Mouse (Mus musculus): ENCODE data around the gene Mrgprx1.

Gene Mrgprx1

GRCm38 (mm10) chr7:48027497-48027896 lies at the start of gene Mrgprx1:
Mrgprx1 (minus strand) TSS chr7:48027597.
- no peak for DNase-seq (ENCODE audit: low spot score)

DNA sequence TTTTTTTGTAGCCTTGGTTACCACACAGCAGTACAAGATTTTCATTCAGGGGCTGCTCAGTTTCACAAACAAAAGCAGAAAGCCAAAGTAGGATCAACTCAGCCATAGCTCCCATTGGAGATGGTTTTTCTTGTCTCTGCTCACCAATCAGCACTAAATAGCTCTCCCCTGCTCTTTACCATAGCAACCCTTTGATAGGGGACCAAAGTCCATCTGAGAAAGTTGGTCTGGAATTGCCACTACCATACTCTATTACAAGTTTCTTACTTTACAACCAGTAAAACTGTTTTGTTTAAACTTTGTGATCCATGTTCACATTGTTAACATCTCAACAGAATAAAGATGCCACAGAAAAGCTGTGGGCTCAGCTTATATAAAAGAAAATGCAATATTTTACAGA lies 48.1 kb upstream of the Mrgprx1 start:
- no peak for DNase-seq (ENCODE audit: low spot score)

- no peak for DNase-seq (ENCODE audit: low spot score)
Measured at GRCm38 (mm10) chr7:48046475-48047185, 19.2 kb upstream of the Mrgprx1 start.

- no peak for DNase-seq (ENCODE audit: low spot score)
Measured at GRCm38 (mm10) chr7:48044046-48044445, 16.6 kb upstream of the Mrgprx1 start.

GRCm38 (mm10) chr7:48017874-48018273 lies 9.5 kb downstream of the Mrgprx1 start:
- no peak for DNase-seq (ENCODE audit: low spot score)

DNA sequence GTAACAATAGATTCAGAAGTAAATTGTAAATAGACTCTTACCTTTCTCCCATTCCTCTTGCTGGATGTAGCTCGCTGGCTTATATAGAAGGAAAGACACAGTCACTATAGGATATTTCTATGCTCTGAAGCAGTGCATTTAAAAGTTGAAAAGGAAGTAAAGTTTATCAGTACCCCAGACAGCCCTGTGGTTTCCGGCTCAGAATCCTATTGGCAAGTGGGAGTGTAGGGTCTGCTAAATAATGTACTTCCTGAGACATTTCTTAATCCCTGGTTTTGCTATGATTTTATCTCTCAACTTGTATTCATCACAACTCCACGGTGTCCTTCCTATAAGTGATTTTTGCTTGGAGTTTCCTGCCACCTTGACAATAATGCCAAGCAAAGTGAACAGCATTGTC lies 31.7 kb downstream of the Mrgprx1 start:
- DNase-seq (ENCODE audit: low spot score) = no peak

DNA sequence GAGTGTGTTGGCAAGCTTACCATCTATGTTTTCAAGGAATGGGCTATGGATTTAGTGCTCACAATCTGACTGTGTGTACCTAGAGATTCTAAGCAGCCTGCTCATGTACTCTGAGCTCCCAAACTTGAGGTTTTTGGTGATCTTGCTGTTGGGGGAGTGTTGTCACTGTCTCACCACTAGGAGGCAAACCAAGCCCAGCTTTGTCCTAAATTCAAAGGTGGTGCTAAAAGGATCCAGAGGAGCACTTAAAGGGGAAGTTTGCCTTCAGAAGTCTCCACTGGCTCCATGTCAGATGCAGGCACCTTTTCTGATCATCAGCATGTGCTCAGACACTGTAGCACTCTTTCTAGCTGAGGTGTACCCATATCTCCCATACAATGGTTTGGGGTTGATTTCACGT lies 40.6 kb downstream of the Mrgprx1 start:
- peak; percentile 14 for DNase-seq (ENCODE audit: low spot score)

GRCm38 (mm10) chr7:47981995-47982394 lies 45.4 kb downstream of the Mrgprx1 start, which contains the start of gene Mrgpra4:
Mrgpra4 (minus strand) TSS chr7:47982095.
- no peak for DNase-seq (ENCODE audit: low spot score)

Measured in retina, embryonic 14.5 days (tissue).